Mouse (Mus musculus): ENCODE measurements around the gene Prdm13. TPM values are rescaled to one million over a fixed set of nuclear protein-coding genes. Genes with fewer than 3 reads are reported as not detected.
A peak's percentile ranks its signal among the peaks of the same experiment; 100 is the strongest.

The Prdm13 gene
- polyA plus RNA-seq, 1 experiment from 2014 or later, result 0.48 TPM

DNA sequence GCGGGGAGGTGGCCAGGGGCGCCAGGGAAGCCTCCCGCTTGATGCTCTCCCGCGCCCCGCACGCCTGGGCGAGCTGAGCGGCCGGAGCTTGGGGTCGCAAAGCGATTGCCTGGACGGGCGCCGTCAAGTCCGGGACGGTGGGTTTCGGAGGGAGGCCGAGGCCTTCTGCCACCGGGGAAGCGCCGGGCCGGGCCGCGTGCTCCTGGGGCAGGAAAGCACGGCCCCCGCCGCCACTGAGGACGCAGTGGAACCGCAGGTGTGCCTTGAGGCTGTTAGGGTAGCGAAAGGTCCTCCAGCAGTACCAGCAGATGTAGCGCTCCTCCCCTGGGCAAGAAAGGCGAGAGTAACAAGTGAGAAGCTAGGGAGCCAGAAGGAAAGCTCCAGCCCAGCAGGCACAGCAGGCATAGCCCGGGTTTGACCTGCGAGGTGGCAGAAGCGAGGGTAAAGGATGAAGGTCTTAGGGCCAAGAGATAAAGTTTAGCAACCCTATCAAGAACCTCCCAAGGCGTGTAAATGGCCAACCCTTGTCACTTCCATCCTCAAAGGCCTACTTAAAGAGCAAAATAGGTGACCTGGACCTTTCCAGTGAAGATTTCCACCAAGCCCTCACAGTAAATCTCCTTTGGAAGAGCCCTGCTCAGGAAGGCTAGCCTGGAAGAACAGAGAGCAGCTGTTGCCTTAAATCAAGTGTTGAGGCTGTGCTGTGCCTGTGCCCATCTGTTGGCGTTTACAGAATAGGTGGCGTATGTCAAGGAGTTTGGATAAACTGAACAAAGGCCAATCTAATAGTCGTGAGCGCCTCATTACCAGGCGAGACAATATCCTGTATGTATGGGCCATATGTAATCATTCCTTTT is 5.9 kb downstream of the Prdm13 start:
- ATAC-seq, result peak; percentile 19; the same call in 1 of the 2 replicates
- Histone ChIP-seq H3K4me2 (ENCODE audit: low read length) (peak overlapping the region; percentile 61), H3K27me3 (replicated peaks; ENCODE audit: control insufficient read depth, insufficient read depth, low read length) (peaks cover 58% of the 10 kb centered on the region), H3K9me3 (ENCODE audit: control insufficient read depth, low read length) (no peaks in the 10 kb centered on the region; the same call in 1 of the 2 replicates), H3K27ac (ENCODE audit: low read depth, low read length) (no peak overlapping the region), H3K4me3 (ENCODE audit: low read length) (peak overlapping the region; percentile 44), H3K9ac (ENCODE audit: low read depth, low read length) (peak overlapping the region; percentile 31; the same call in 1 of the 2 replicates), H3K36me3 (ENCODE audit: control insufficient read depth, insufficient read depth, low read length) (no peaks in the 10 kb centered on the region), H3K4me1 (ENCODE audit: control insufficient read depth, insufficient read depth, low read depth, low read length) (peaks cover 17% of the 10 kb centered on the region)
- 3% methylated on average over 42 of the region's 42 CpGs for WGBS

- H3K9ac ChIP-seq (ENCODE audit: low read depth, low read length), result peak overlapping the region; percentile 50
- WGBS, result 0% methylated on average over 38 of the region's 79 CpGs
- H3K4me3 ChIP-seq (ENCODE audit: low read length), result peak overlapping the region; percentile 44
- no peak overlapping the region for H3K27ac ChIP-seq (ENCODE audit: low read depth, low read length)
- no peaks in the 10 kb centered on the region for H3K36me3 ChIP-seq (ENCODE audit: control insufficient read depth, insufficient read depth, low read length)
- no peaks in the 10 kb centered on the region; the same call in 1 of the 2 replicates for H3K9me3 ChIP-seq (ENCODE audit: control insufficient read depth, low read length)
- peak; percentile 80 for ATAC-seq
- H3K27me3 ChIP-seq (replicated peaks; ENCODE audit: control insufficient read depth, insufficient read depth, low read length), result peaks cover 62% of the 10 kb centered on the region
- peak overlapping the region; percentile 61 for H3K4me2 ChIP-seq (ENCODE audit: low read length)
- H3K4me1 ChIP-seq (ENCODE audit: control insufficient read depth, insufficient read depth, low read depth, low read length), result peaks cover 17% of the 10 kb centered on the region
Observed at GRCm38 (mm10) chr4:21678975-21679623, 6.7 kb downstream of the Prdm13 start.

- Histone ChIP-seq H3K9me3 (ENCODE audit: control insufficient read depth, low read length) (no peaks in the 10 kb centered on the region; the same call in 1 of the 2 replicates), H3K36me3 (ENCODE audit: control insufficient read depth, insufficient read depth, low read length) (no peaks in the 10 kb centered on the region), H3K4me3 (ENCODE audit: low read length) (peak overlapping the region; percentile 44), H3K4me2 (ENCODE audit: low read length) (peak overlapping the region; percentile 61), H3K9ac (ENCODE audit: low read depth, low read length) (peak overlapping the region; percentile 50), H3K27me3 (replicated peaks; ENCODE audit: control insufficient read depth, insufficient read depth, low read length) (peaks cover 59% of the 10 kb centered on the region), H3K27ac (ENCODE audit: low read depth, low read length) (no peak overlapping the region), H3K4me1 (ENCODE audit: control insufficient read depth, insufficient read depth, low read depth, low read length) (peaks cover 17% of the 10 kb centered on the region)
- WGBS, result 1% methylated on average over 81 of the region's 84 CpGs
- ATAC-seq, result peak; percentile 21; the same call in 1 of the 2 replicates
Observed at GRCm38 (mm10) chr4:21678101-21678974, 7.4 kb downstream of the Prdm13 start.

DNA sequence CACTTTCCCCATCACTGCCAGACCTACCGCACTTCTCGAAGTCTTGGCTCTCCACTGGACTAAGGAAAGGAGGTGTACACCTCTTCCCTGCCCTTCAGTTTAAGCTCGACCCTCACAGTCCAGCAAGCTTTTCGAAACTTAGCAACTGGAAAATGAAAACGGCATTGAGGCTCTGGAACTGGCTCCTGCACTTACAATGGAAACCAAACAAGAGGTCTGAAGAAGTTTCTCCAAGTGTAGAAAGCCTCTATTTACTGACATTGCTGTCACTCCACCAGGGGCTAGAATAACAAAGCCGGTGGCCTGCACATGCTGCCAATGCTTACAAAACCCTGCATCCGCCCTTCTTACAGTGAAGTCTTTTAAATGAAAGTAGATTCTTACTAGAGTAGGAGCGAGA is 11.1 kb downstream of the Prdm13 start:
- Histone ChIP-seq H3K4me1 (ENCODE audit: control insufficient read depth, insufficient read depth, low read depth, low read length) (peaks cover 17% of the 10 kb centered on the region), H3K27me3 (replicated peaks; ENCODE audit: control insufficient read depth, insufficient read depth, low read length) (peaks cover 45% of the 10 kb centered on the region)

DNA sequence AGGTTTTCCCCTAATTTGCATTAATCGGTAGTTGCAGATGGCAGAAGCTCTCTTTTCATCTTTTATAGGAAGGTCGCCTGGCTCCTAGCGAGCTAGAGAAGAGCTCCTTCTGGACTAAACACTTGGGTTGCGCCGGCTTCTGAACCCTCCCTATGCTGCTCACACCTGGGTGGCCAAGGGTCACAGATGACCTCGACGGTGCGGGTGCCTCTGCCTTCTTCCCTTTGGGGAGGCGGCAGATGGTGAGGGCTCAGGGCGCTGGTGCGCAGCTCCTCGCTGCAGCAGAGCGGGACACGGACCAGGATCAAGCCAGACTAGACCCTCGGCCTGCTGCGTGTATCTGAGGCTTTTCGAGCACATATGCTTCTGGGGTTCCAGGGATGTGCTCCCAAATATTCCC is 11.7 kb downstream of the Prdm13 start:
- ATAC-seq, result 0 out of 2 replicates have a peak, but pooled peaks have one; percentile 22
- H3K4me3 ChIP-seq (ENCODE audit: low read length), result no peak overlapping the region
- H3K27ac ChIP-seq (ENCODE audit: low read depth, low read length), result no peak overlapping the region
- peaks cover 41% of the 10 kb centered on the region for H3K27me3 ChIP-seq (replicated peaks; ENCODE audit: control insufficient read depth, insufficient read depth, low read length)
- H3K4me1 ChIP-seq (ENCODE audit: control insufficient read depth, insufficient read depth, low read depth, low read length), result peaks cover 11% of the 10 kb centered on the region
- H3K4me2 ChIP-seq (ENCODE audit: low read length), result no peak overlapping the region
- H3K9me3 ChIP-seq (ENCODE audit: control insufficient read depth, low read length), result no peaks in the 10 kb centered on the region
- 2% methylated on average over 17 of the region's 17 CpGs for WGBS
- H3K9ac ChIP-seq (ENCODE audit: low read depth, low read length), result no peak overlapping the region
- no peaks in the 10 kb centered on the region for H3K36me3 ChIP-seq (ENCODE audit: control insufficient read depth, insufficient read depth, low read length)

More for the DNA sequence above, 11.1 kb downstream of the Prdm13 start:
- H3K27ac ChIP-seq (ENCODE audit: low read depth, low read length), result no peak overlapping the region
- 9% methylated on average over 8 of the region's 8 CpGs for WGBS
- H3K4me2 ChIP-seq (ENCODE audit: low read length), result no peak overlapping the region
- H3K9me3 ChIP-seq (ENCODE audit: control insufficient read depth, low read length), result no peaks in the 10 kb centered on the region
- H3K9ac ChIP-seq (ENCODE audit: low read depth, low read length), result no peak overlapping the region
- no peak for ATAC-seq
- no peak overlapping the region for H3K4me3 ChIP-seq (ENCODE audit: low read length)
- H3K36me3 ChIP-seq (ENCODE audit: control insufficient read depth, insufficient read depth, low read length), result no peaks in the 10 kb centered on the region

- Histone ChIP-seq H3K36me3 (ENCODE audit: control insufficient read depth, insufficient read depth, low read length) (no peaks in the 10 kb centered on the region), H3K4me3 (ENCODE audit: low read length) (no peak overlapping the region), H3K27ac (ENCODE audit: low read depth, low read length) (no peak overlapping the region), H3K27me3 (replicated peaks; ENCODE audit: control insufficient read depth, insufficient read depth, low read length) (peaks cover 5% of the 10 kb centered on the region), H3K9me3 (ENCODE audit: control insufficient read depth, low read length) (no peaks in the 10 kb centered on the region), H3K4me1 (ENCODE audit: control insufficient read depth, insufficient read depth, low read depth, low read length) (no peaks in the 10 kb centered on the region), H3K4me2 (ENCODE audit: low read length) (no peak overlapping the region), H3K9ac (ENCODE audit: low read depth, low read length) (no peak overlapping the region)
- WGBS, result 19% methylated on average over 5 of the region's 5 CpGs
- ATAC-seq, result peak; percentile 94
Observed at GRCm38 (mm10) chr4:21665961-21666360, 19.8 kb downstream of the Prdm13 start.

- ATAC-seq, result no peak
Observed at GRCm38 (mm10) chr4:21658184-21658583, 27.6 kb downstream of the Prdm13 start.

GRCm38 (mm10) chr4:21629275-21629583 is 56.5 kb downstream of the Prdm13 start:
- Histone ChIP-seq H3K36me3 (ENCODE audit: control insufficient read depth, insufficient read depth, low read length) (no peaks in the 10 kb centered on the region), H3K27me3 (replicated peaks; ENCODE audit: control insufficient read depth, insufficient read depth, low read length) (no peaks in the 10 kb centered on the region), H3K4me3 (ENCODE audit: low read length) (no peak overlapping the region), H3K9ac (ENCODE audit: low read depth, low read length) (no peak overlapping the region), H3K9me3 (ENCODE audit: control insufficient read depth, low read length) (no peaks in the 10 kb centered on the region), H3K27ac (ENCODE audit: low read depth, low read length) (no peak overlapping the region), H3K4me1 (ENCODE audit: control insufficient read depth, insufficient read depth, low read depth, low read length) (no peaks in the 10 kb centered on the region), H3K4me2 (ENCODE audit: low read length) (no peak overlapping the region)
- ATAC-seq, result peak; percentile 27; the same call in 1 of the 2 replicates
- WGBS, result 88% methylated on average over 2 of the region's 2 CpGs

More at GRCm38 (mm10) chr4:21658184-21658583, 27.6 kb downstream of the Prdm13 start:
- Histone ChIP-seq H3K4me2 (ENCODE audit: low read length) (no peak overlapping the region), H3K27me3 (replicated peaks; ENCODE audit: control insufficient read depth, insufficient read depth, low read length) (no peaks in the 10 kb centered on the region), H3K9ac (ENCODE audit: low read depth, low read length) (no peak overlapping the region), H3K4me3 (ENCODE audit: low read length) (no peak overlapping the region), H3K4me1 (ENCODE audit: control insufficient read depth, insufficient read depth, low read depth, low read length) (no peaks in the 10 kb centered on the region), H3K36me3 (ENCODE audit: control insufficient read depth, insufficient read depth, low read length) (no peaks in the 10 kb centered on the region), H3K9me3 (ENCODE audit: control insufficient read depth, low read length) (no peaks in the 10 kb centered on the region), H3K27ac (ENCODE audit: low read depth, low read length) (no peak overlapping the region)
- 45% methylated on average over 3 of the region's 3 CpGs for WGBS
